Mouse (Mus musculus) kidney, embryonic 15.5 days (tissue): ENCODE measurements around the gene D930007J09Rik. TPM values are rescaled to one million over a fixed set of nuclear protein-coding genes. Genes with fewer than 3 reads are reported as not detected.
A peak's percentile ranks its signal among the peaks of the same experiment; 100 is the strongest.

Source experiments
- ATAC-seq: fragments of 200-750 bp; cut with Nextera tagmentation; replicated peaks from 2 replicates; pipeline ENCODE4 v1.8.0; 2017; ENCODE audit warnings: moderate TSS enrichment; ENCODE audit not compliant: low FRiP score
- H3K27ac ChIP-seq: fragments of 300-500 bp; sonication (generic); 2 replicates; pipeline ENCODE4 v1.5.1; 2015; ENCODE audit warnings: mild to moderate bottlenecking, inconsistent platforms
- H3K27me3 ChIP-seq: fragments of 300-500 bp; sonication (generic); 2 replicates; pipeline ENCODE4 v1.6.1; 2015; ENCODE audit warnings: inconsistent platforms
- H3K36me3 ChIP-seq: fragments of 300-500 bp; sonication (generic); 2 replicates; pipeline ENCODE4 v1.6.1; 2015; ENCODE audit warnings: inconsistent platforms
- H3K4me1 ChIP-seq: fragments of 300-500 bp; sonication (generic); 2 replicates; pipeline ENCODE4 v1.6.1; 2015; ENCODE audit warnings: inconsistent platforms
- H3K4me2 ChIP-seq: fragments of 300-500 bp; sonication (generic); 2 replicates; pipeline ENCODE4 v1.6.1; 2015; ENCODE audit warnings: moderate library complexity, mild to moderate bottlenecking, inconsistent platforms
- H3K4me3 ChIP-seq: fragments of 300-500 bp; sonication (generic); replicated peaks from 2 replicates; pipeline ENCODE4 v1.5.1; 2015; ENCODE audit warnings: mild to moderate bottlenecking, inconsistent platforms
- H3K9ac ChIP-seq: fragments of 300-500 bp; sonication (generic); 2 replicates; pipeline ENCODE4 v1.6.1; 2015; ENCODE audit warnings: mild to moderate bottlenecking, inconsistent platforms
- H3K9me3 ChIP-seq: fragments of 300-500 bp; sonication (generic); replicated peaks from 2 replicates; pipeline ENCODE4 v1.6.1; 2016; ENCODE audit warnings: inconsistent platforms
- WGBS: fragments of 180-500 bp; shearing (Covaris S2); methylation state at CpG from one replicate; pipeline ENCODE4 v1.1.7; 2015; ENCODE audit warnings: mixed read lengths; 5-methylcytosine and 5-hydroxymethylcytosine counted together
- polyA plus RNA-seq: library from polyadenylated mRNA; unstranded; fragments of >200 nt; fragmentation: Nextera tagmentation; extraction: Ambion mirVana; gene quantifications from 2 replicates; pipeline ENCODE4 v1.2.1, GENCODE M21; 2015

D930007J09Rik gene
- not detected in 2 replicates for polyA plus RNA-seq

- H3K9ac ChIP-seq = peak within 1 kb of the TSS; percentile 80
- H3K36me3 ChIP-seq = peaks cover 16% of the 10 kb centered on the region
- WGBS = under 1% methylated on average over 67 of the region's 95 CpGs
Measured at GRCm38 (mm10) chr13:32802259-32803081, at the start of gene D930007J09Rik. TSS of gene D930007J09Rik (minus strand) at chr13:32802849.

DNA sequence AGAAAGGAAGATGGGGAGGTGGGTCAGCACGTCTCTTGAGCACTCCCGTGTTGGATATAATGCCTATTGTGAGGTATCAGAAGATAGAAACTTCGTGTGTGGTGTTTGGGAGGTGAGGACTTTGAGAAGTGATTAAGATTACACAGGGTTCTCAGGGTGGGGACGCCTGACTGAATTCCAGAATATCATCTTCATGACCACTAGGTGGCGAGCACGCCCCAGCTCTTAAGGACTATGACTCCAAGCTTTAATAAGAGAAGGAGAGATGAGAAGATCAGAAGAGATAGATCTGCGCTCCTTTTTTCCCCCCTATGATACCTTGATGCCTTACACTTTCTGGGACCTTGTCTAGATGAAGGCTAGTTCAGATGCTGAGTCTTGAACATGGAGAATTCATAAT is 49.3 kb upstream of the D930007J09Rik start:
- H3K27ac ChIP-seq = no peak overlapping the region
- no peak; the same call in 1 of the 2 replicates for ATAC-seq
- H3K4me2 ChIP-seq = no peak overlapping the region
- no peaks in the 10 kb centered on the region for H3K27me3 ChIP-seq
- no peaks in the 10 kb centered on the region for H3K36me3 ChIP-seq
- H3K4me1 ChIP-seq = peaks cover 20% of the 10 kb centered on the region
- H3K9ac ChIP-seq = no peak overlapping the region
- WGBS = 15% methylated on average over 7 of the region's 7 CpGs
- H3K9me3 ChIP-seq = no peaks in the 10 kb centered on the region
- H3K4me3 ChIP-seq = no peak overlapping the region

More at GRCm38 (mm10) chr13:32802259-32803081, at the start of gene D930007J09Rik:
- Histone ChIP-seq H3K9me3 (no peaks in the 10 kb centered on the region), H3K4me1 (peaks cover 32% of the 10 kb centered on the region), H3K27me3 (no peaks in the 10 kb centered on the region), H3K4me2 (peak within 1 kb of the TSS; percentile 92), H3K4me3 (peak within 1 kb of the TSS; percentile 94), H3K27ac (peak within 1 kb of the TSS; percentile 77)
- ATAC-seq = peak; percentile 74

DNA sequence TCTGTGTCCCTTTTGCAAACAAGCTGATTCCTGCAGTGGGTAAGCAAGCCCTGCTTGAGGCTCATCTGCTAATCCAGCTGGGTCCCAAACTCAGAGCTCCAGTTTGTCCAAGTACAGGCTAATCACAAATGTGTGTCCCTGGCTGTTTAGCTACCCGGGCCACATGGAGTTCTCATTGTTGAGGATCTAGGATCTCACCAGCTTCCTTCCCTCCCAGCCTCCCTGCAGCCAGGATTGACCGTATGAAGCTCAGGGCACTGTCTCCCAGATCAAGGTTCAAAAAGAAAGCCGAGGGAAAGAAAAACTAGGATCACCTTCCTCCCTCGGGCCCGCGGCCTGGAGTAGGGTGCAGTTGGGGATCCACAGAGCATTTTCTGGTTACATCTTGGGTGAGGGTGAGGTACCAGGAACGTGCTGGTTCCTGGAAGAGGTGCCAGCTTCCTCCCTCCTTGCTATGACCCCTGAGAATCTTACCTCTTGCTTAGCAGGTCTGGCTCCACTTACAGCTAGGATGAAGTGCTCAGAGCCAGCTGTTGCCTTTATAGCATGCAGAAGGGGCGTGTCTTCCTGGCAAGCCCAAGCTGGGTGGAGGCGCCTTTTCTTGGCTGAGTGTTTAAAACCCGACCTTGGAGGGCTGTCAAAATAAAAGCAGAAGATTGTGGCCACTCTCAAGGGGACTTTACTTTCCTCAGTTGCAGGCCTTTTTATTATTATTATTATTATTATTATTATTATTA is 48.2 kb upstream of the D930007J09Rik start, which contains the start of gene Serpinb1a:
Gene Serpinb1a, minus strand, starts transcription at position 518 of the 737 bp plus-strand sequence.
- H3K27ac ChIP-seq = no peak within 1 kb of the TSS
- peak; percentile 52; the same call in 1 of the 2 replicates for ATAC-seq
- WGBS = 43% methylated on average over 10 of the region's 10 CpGs

GRCm38 (mm10) chr13:32850156-32850555 is 47.5 kb upstream of the D930007J09Rik start:
- Histone ChIP-seq H3K27me3 (no peaks in the 10 kb centered on the region), H3K9ac (no peak overlapping the region), H3K4me2 (0 out of 2 replicates have a peak overlapping the region, but pooled peaks have one; percentile 16), H3K4me1 (peaks cover 20% of the 10 kb centered on the region), H3K4me3 (no peak overlapping the region), H3K27ac (no peak overlapping the region), H3K9me3 (no peaks in the 10 kb centered on the region), H3K36me3 (no peaks in the 10 kb centered on the region)
- WGBS = 83% methylated on average over 1 of the region's 1 CpGs
- ATAC-seq = no peak

More for the DNA sequence above, 48.2 kb upstream of the D930007J09Rik start, which contains the start of gene Serpinb1a:
- no peak within 1 kb of the TSS for H3K9ac ChIP-seq
- no peaks in the 10 kb centered on the region for H3K27me3 ChIP-seq
- H3K36me3 ChIP-seq = no peaks in the 10 kb centered on the region
- peak within 1 kb of the TSS; percentile 30; the same call in 1 of the 2 replicates for H3K4me2 ChIP-seq
- no peaks in the 10 kb centered on the region for H3K9me3 ChIP-seq
- H3K4me3 ChIP-seq = no peak within 1 kb of the TSS
- peaks cover 20% of the 10 kb centered on the region for H3K4me1 ChIP-seq

DNA sequence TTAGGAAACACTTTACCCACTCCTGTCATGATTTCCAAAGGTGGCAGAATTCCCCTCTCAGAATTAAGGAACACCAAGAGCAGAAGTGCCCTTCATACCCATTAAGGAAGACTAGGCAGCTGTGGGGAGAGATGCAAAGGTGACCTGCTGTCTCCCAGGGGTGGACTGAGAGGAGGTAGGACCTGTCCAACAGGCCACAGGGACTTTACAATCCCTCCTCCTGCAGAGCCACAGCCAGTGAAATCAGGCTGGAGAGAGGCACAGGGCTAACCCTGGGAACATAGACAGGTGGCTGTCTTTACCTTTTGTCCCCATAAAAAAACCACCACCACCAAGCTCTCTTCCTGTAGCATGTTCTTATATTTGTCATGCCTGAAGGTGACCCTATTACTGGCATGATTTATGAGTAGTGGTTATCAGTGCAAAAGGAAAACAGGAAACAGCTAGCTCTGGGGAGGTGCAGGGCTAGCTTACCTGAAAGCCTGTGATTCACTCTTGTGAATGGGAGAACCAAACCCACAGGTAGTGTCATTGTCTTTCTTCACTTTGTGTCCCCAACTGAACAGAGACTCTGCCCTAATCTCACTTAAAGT is 47.0 kb upstream of the D930007J09Rik start:
- Histone ChIP-seq H3K4me2 (no peak overlapping the region), H3K4me1 (peaks cover 20% of the 10 kb centered on the region), H3K27ac (0 out of 2 replicates have a peak overlapping the region, but pooled peaks have one; percentile 18), H3K4me3 (no peak overlapping the region), H3K9me3 (no peaks in the 10 kb centered on the region), H3K27me3 (no peaks in the 10 kb centered on the region), H3K9ac (no peak overlapping the region), H3K36me3 (no peaks in the 10 kb centered on the region)
- no peak for ATAC-seq

GRCm38 (mm10) chr13:32849092-32849491 is 46.4 kb upstream of the D930007J09Rik start:
- WGBS = 15% methylated on average over 4 of the region's 4 CpGs
- ATAC-seq = peak; percentile 64; the same call in 1 of the 2 replicates
- H3K9me3 ChIP-seq = no peaks in the 10 kb centered on the region
- H3K4me2 ChIP-seq = no peak overlapping the region
- peaks cover 20% of the 10 kb centered on the region for H3K4me1 ChIP-seq
- 0 out of 2 replicates have a peak overlapping the region, but pooled peaks have one; percentile 18 for H3K27ac ChIP-seq
- H3K36me3 ChIP-seq = no peaks in the 10 kb centered on the region
- H3K4me3 ChIP-seq = no peak overlapping the region
- H3K27me3 ChIP-seq = no peaks in the 10 kb centered on the region
- no peak overlapping the region for H3K9ac ChIP-seq

DNA sequence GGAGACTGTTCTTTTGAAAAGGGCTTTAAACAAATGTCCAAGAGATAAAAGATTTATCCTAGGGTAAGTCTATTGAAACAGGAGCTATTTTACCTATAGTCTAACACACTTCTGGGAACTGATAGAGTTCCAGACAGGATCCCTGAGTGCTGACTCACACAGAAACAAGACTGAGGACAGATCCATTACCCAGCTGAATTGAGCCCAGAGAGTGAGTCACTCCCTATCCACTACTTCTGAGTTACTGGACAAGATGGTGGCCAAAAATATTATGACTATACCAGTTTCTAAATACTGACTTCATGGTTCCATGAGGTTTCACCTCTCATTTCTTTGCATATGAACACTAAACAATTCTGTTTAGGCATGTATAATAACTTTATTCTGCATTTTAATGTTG is 43.6 kb upstream of the D930007J09Rik start:
- Histone ChIP-seq H3K9me3 (no peaks in the 10 kb centered on the region), H3K27me3 (no peaks in the 10 kb centered on the region), H3K9ac (no peak overlapping the region), H3K4me1 (peaks cover 20% of the 10 kb centered on the region), H3K36me3 (no peaks in the 10 kb centered on the region), H3K4me2 (no peak overlapping the region), H3K4me3 (no peak overlapping the region), H3K27ac (no peak overlapping the region)
- no peak for ATAC-seq

- Histone ChIP-seq H3K27ac (no peak overlapping the region), H3K27me3 (no peaks in the 10 kb centered on the region), H3K36me3 (no peaks in the 10 kb centered on the region), H3K4me3 (no peak overlapping the region), H3K4me2 (no peak overlapping the region), H3K9me3 (no peaks in the 10 kb centered on the region), H3K4me1 (no peaks in the 10 kb centered on the region), H3K9ac (no peak overlapping the region)
- WGBS = 86% methylated on average over 3 of the region's 3 CpGs
- no peak for ATAC-seq
Measured at GRCm38 (mm10) chr13:32841349-32841748, 38.7 kb upstream of the D930007J09Rik start.

DNA sequence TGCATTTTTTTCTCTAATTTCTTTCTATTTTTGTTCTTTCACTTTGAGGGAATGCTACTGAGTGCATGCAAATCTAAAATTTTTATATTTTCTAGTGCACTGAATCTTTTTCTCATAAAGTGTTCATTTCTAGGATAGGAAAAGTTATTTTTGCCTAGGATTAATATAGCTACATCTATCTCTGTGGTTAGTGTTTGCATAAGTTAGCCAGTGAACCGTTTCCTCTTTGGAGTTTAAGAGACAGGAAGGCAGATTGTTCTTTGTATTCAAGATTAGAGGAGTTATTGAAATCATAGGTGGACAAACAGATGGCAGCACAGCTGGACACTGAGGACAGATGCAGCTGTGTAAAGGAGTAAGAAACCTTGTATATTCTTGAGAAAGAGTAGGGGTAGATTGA is 36.7 kb upstream of the D930007J09Rik start:
- Histone ChIP-seq H3K4me3 (no peak overlapping the region), H3K27ac (no peak overlapping the region), H3K4me1 (no peaks in the 10 kb centered on the region), H3K4me2 (no peak overlapping the region), H3K27me3 (no peaks in the 10 kb centered on the region), H3K36me3 (no peaks in the 10 kb centered on the region), H3K9ac (no peak overlapping the region), H3K9me3 (no peaks in the 10 kb centered on the region)
- no peak for ATAC-seq
- 60% methylated on average over 1 of the region's 1 CpGs for WGBS

GRCm38 (mm10) chr13:32834513-32834912 is 31.9 kb upstream of the D930007J09Rik start:
- H3K27ac ChIP-seq = no peak overlapping the region
- 90% methylated on average over 5 of the region's 5 CpGs for WGBS
- H3K4me1 ChIP-seq = no peaks in the 10 kb centered on the region
- H3K9me3 ChIP-seq = no peaks in the 10 kb centered on the region
- H3K36me3 ChIP-seq = no peaks in the 10 kb centered on the region
- no peak overlapping the region for H3K4me3 ChIP-seq
- ATAC-seq = no peak
- H3K4me2 ChIP-seq = no peak overlapping the region
- no peak overlapping the region for H3K9ac ChIP-seq
- no peaks in the 10 kb centered on the region for H3K27me3 ChIP-seq

GRCm38 (mm10) chr13:32833237-32833636 is 30.6 kb upstream of the D930007J09Rik start:
- no peak overlapping the region for H3K27ac ChIP-seq
- H3K4me2 ChIP-seq = no peak overlapping the region
- no peaks in the 10 kb centered on the region for H3K36me3 ChIP-seq
- H3K4me1 ChIP-seq = no peaks in the 10 kb centered on the region
- no peak overlapping the region for H3K4me3 ChIP-seq
- H3K9ac ChIP-seq = no peak overlapping the region
- no peaks in the 10 kb centered on the region for H3K9me3 ChIP-seq
- H3K27me3 ChIP-seq = no peaks in the 10 kb centered on the region
- WGBS = 72% methylated on average over 6 of the region's 6 CpGs
- no peak for ATAC-seq

- 73% methylated on average over 3 of the region's 3 CpGs for WGBS
- Histone ChIP-seq H3K4me2 (no peak overlapping the region), H3K36me3 (no peaks in the 10 kb centered on the region), H3K4me3 (no peak overlapping the region), H3K9ac (no peak overlapping the region), H3K9me3 (no peaks in the 10 kb centered on the region), H3K27ac (no peak overlapping the region), H3K27me3 (no peaks in the 10 kb centered on the region), H3K4me1 (no peaks in the 10 kb centered on the region)
- ATAC-seq = no peak
Measured at GRCm38 (mm10) chr13:32832776-32833175, 30.1 kb upstream of the D930007J09Rik start.
